Mouse (Mus musculus): ENCODE measurements at regions not wholly inside any gene's neighbourhood (a gene's known extent, or its start where the extent isn't known, plus 50 kb on each side); places are given as distances from the start of the nearest gene placed in this dataset.

DNA sequence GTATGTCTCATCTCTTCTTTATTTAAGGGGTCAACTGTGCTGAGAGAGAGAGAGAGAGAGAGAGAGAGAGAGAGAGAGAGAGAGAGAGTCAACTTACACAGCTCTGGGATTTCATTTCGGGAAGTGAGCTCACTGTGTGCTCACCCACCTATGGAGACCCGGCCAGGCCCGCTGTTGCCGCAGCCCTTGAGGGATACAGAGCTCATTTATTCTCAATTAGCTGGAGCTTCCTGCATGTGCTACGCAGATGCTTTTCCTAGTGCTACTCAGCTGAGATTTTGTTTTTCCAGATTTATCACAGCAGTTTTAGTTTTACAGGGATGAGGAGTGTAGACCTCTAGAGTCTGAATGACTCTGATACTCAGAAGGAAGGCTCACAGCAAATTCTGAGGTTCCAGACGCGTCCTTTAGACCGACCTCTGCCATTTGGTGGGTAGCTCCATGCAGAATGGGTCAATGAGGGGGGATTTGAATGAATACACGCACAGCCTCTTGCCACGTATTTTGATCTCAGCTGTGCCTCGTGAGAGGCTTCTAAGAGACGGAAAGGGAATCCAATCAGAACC, 170.6 kb upstream of the Krr1 start:
- in situ Hi-C loops (cut with MboI; ENCODE audit: low pct_ligation_motif_present, low pct_unique_long_range_greater_than_20kb, low sequenced_read_pairs): no loop called here
- Histone ChIP-seq H3K79me2 (replicated peaks; ENCODE audit: control insufficient read depth, extremely low read depth, insufficient read depth, poor library complexity, severe bottlenecking) (no peaks in the 10 kb centered on the region), H3K36me3 (replicated peaks in 1 of 2; ENCODE audit: control insufficient read depth in 1 of 2, insufficient read depth in 1 of 2, low read length in 1 of 2) (no peaks in the 10 kb centered on the region), H3K4me2 (ENCODE audit: insufficient read depth, low read depth, poor library complexity, severe bottlenecking) (no peak overlapping the region), H3K4me1 (ENCODE audit: control insufficient read depth in 1 of 2, insufficient read depth in 2 of 2) (no peaks in the 10 kb centered on the region), H3K4me3 (replicated peaks in 1 of 3; ENCODE audit: low read depth in 2 of 3, low read length in 2 of 3, poor library complexity in 1 of 3) (no peak overlapping the region), H3K9ac (ENCODE audit: insufficient read depth, low read depth) (no peak overlapping the region), H3K9me3 (replicated peaks; ENCODE audit: low read length) (no peaks in the 10 kb centered on the region), H3K27ac (ENCODE audit: insufficient read depth, low read depth) (no peak overlapping the region), H3K27me3 (replicated peaks) (no peaks in the 10 kb centered on the region)
- dilution Hi-C loops (cut with MboI; ENCODE audit: extremely low pct_ligation_motif_present, extremely low pct_unique_long_range_greater_than_20kb, low sequenced_read_pairs): no loop called here
- DNase-seq (ENCODE audit: extremely low read depth): no peak
- TF ChIP-seq POLR2AphosphoS2 (IDR thresholded peaks at IDR 0.05; ENCODE audit: low read depth, low read length) (no peak), ETS1 (conservative IDR thresholded peaks at IDR 0.05; ENCODE audit: low read depth, low read length) (no peak), ELF1 (IDR thresholded peaks at IDR 0.05; ENCODE audit: low read depth, low read length) (no peak), TCF12 (IDR thresholded peaks at IDR 0.05; ENCODE audit: low read depth, low read length) (no peak), SMC3 (IDR thresholded peaks at IDR 0.05; ENCODE audit: low read depth, low read length) (no peak), ZKSCAN1 (IDR thresholded peaks at IDR 0.05; ENCODE audit: borderline replicate concordance, low read depth, low read length) (no peak), NELFE (IDR thresholded peaks at IDR 0.05; ENCODE audit: low read depth, low read length) (no peak), USF1 (IDR thresholded peaks at IDR 0.05; ENCODE audit: low read depth, low read length) (no peak), UBTF (IDR thresholded peaks at IDR 0.05; ENCODE audit: low read depth, low read length) (no peak), MAZ (IDR thresholded peaks at IDR 0.05; ENCODE audit: low read depth, low read length) (no peak), JUND (conservative IDR thresholded peaks at IDR 0.05; ENCODE audit: low read depth, low read length) (no peak), HCFC1 (IDR thresholded peaks at IDR 0.05; ENCODE audit: low read depth, low read length) (no peak)

- no peak overlapping the region for H3K27ac ChIP-seq (ENCODE audit: insufficient read depth, low read depth)
Measured at GRCm38 (mm10) chr10:111806333-111806732, 166.1 kb upstream of the Krr1 start.

More at GRCm38 (mm10) chr10:111806333-111806732, 166.1 kb upstream of the Krr1 start:
- Histone ChIP-seq H3K4me3 (replicated peaks in 1 of 3; ENCODE audit: low read depth in 2 of 3, low read length in 2 of 3, poor library complexity in 1 of 3) (no peak overlapping the region), H3K9ac (ENCODE audit: insufficient read depth, low read depth) (no peak overlapping the region), H3K9me3 (replicated peaks; ENCODE audit: low read length) (no peaks in the 10 kb centered on the region), H3K4me2 (ENCODE audit: insufficient read depth, low read depth, poor library complexity, severe bottlenecking) (no peak overlapping the region), H3K79me2 (replicated peaks; ENCODE audit: control insufficient read depth, extremely low read depth, insufficient read depth, poor library complexity, severe bottlenecking) (no peaks in the 10 kb centered on the region), H3K27me3 (replicated peaks) (no peaks in the 10 kb centered on the region), H3K4me1 (ENCODE audit: control insufficient read depth in 1 of 2, insufficient read depth in 2 of 2) (no peaks in the 10 kb centered on the region), H3K36me3 (replicated peaks in 1 of 2; ENCODE audit: control insufficient read depth in 1 of 2, insufficient read depth in 1 of 2, low read length in 1 of 2) (no peaks in the 10 kb centered on the region)
- dilution Hi-C loops (cut with MboI; ENCODE audit: extremely low pct_ligation_motif_present, extremely low pct_unique_long_range_greater_than_20kb, low sequenced_read_pairs): no loop called here
- in situ Hi-C loops (cut with MboI; ENCODE audit: low pct_ligation_motif_present, low pct_unique_long_range_greater_than_20kb, low sequenced_read_pairs): no loop called here
- TF ChIP-seq ZMIZ1 (IDR thresholded peaks at IDR 0.05; ENCODE audit: low read depth, low read length) (no peak), CHD1 (IDR thresholded peaks at IDR 0.05; ENCODE audit: low read depth, low read length) (no peak), RAD21 (IDR thresholded peaks at IDR 0.05; ENCODE audit: low read depth, low read length) (no peak), ETS1 (conservative IDR thresholded peaks at IDR 0.05; ENCODE audit: low read depth, low read length) (no peak), NELFE (IDR thresholded peaks at IDR 0.05; ENCODE audit: low read depth, low read length) (no peak), CTCF (conservative IDR thresholded peaks at IDR 0.05 in 1 of 2, IDR thresholded peaks at IDR 0.05 in 1 of 2; ENCODE audit: low read depth in 2 of 2, low read length in 2 of 2) (no peak), JUN (IDR thresholded peaks at IDR 0.05; ENCODE audit: insufficient read depth, low read depth, low read length) (no peak), MYC (IDR thresholded peaks at IDR 0.05; ENCODE audit: low read depth, low read length) (no peak), HCFC1 (IDR thresholded peaks at IDR 0.05; ENCODE audit: low read depth, low read length) (no peak), SIN3A (IDR thresholded peaks at IDR 0.05; ENCODE audit: low read length) (no peak), KAT2A (IDR thresholded peaks at IDR 0.05; ENCODE audit: insufficient replicate concordance, low read length) (no peak), EP300 (IDR thresholded peaks at IDR 0.05; ENCODE audit: low read length) (no peak), PAX5 (IDR thresholded peaks at IDR 0.05; ENCODE audit: low read length) (no peak), IRF4 (IDR thresholded peaks at IDR 0.05; ENCODE audit: low read depth, low read length) (no peak), NRF1 (IDR thresholded peaks at IDR 0.05; ENCODE audit: low read depth, low read length) (no peak), MAFK (IDR thresholded peaks at IDR 0.05; ENCODE audit: insufficient replicate concordance, low read length) (no peak), E2F4 (IDR thresholded peaks at IDR 0.05; ENCODE audit: insufficient replicate concordance, low read depth, low read length) (no peak), JUND (conservative IDR thresholded peaks at IDR 0.05; ENCODE audit: low read depth, low read length) (no peak), GABPA (IDR thresholded peaks at IDR 0.05; ENCODE audit: insufficient replicate concordance, low read depth, low read length) (no peak)
- DNase-seq (ENCODE audit: extremely low read depth): no peak
